Mouse (Mus musculus) mesoderm, embryonic 11.5 days (tissue): ENCODE results near the gene Sh2d1b1.
A peak's percentile ranks its signal among the peaks of the same experiment; 100 is the strongest.
"Not testable (repeated sequence)": the region's sequence is repeated elsewhere in the genome, so short reads cannot be mapped to it uniquely, and the experiment has no call there.

ENCODE experiments used
- DNase-seq: peaks from one replicate; pipeline ENCODE4 v3.0.0-alpha.2; 2012; ENCODE audit warnings: low read depth, low spot score

Sh2d1b1 gene

GRCm38 (mm10) chr1:170277016-170277415, at the start of gene Sh2d1b1:
Gene Sh2d1b1, plus strand, starts transcription at chr1:170277320.
- DNase-seq, result no peak

GRCm38 (mm10) chr1:170232688-170233087, 44.4 kb upstream of the Sh2d1b1 start, which contains the start of gene Sh2d1b2:
Gene Sh2d1b2, plus strand, starts transcription at chr1:170232749.
- not testable (repeated sequence) for DNase-seq

GRCm38 (mm10) chr1:170245016-170245415, 32.1 kb upstream of the Sh2d1b1 start:
- DNase-seq, result no peak

GRCm38 (mm10) chr1:170254893-170255559, 22.1 kb upstream of the Sh2d1b1 start:
- no peak for DNase-seq

GRCm38 (mm10) chr1:170255560-170255910, 21.6 kb upstream of the Sh2d1b1 start:
- DNase-seq, result peak; percentile 81

GRCm38 (mm10) chr1:170270281-170270680, 6.8 kb upstream of the Sh2d1b1 start:
- no peak for DNase-seq

- DNase-seq, result no peak
Observed at GRCm38 (mm10) chr1:170270696-170271095, 6.4 kb upstream of the Sh2d1b1 start.

GRCm38 (mm10) chr1:170273252-170273651, 3.9 kb upstream of the Sh2d1b1 start:
- no peak for DNase-seq

- DNase-seq, result no peak
Observed at GRCm38 (mm10) chr1:170282415-170283129, 5.5 kb downstream of the Sh2d1b1 start.

GRCm38 (mm10) chr1:170292239-170292951, 15.3 kb downstream of the Sh2d1b1 start:
- DNase-seq, result peak; percentile 70

GRCm38 (mm10) chr1:170293257-170293656, 16.1 kb downstream of the Sh2d1b1 start:
- DNase-seq, result no peak

- peak; percentile 5 for DNase-seq
Observed at GRCm38 (mm10) chr1:170294786-170295570, 17.9 kb downstream of the Sh2d1b1 start.

- no peak for DNase-seq
Observed at GRCm38 (mm10) chr1:170299496-170299895, 22.4 kb downstream of the Sh2d1b1 start.

- DNase-seq, result no peak
Observed at GRCm38 (mm10) chr1:170301686-170302085, 24.6 kb downstream of the Sh2d1b1 start.

GRCm38 (mm10) chr1:170302456-170302855, 25.3 kb downstream of the Sh2d1b1 start:
- DNase-seq, result no peak

- DNase-seq, result peak; percentile 12
Observed at GRCm38 (mm10) chr1:170303103-170303502, 26.0 kb downstream of the Sh2d1b1 start.

- DNase-seq, result no peak
Observed at GRCm38 (mm10) chr1:170305002-170305401, 27.9 kb downstream of the Sh2d1b1 start.

GRCm38 (mm10) chr1:170306232-170306631, 29.1 kb downstream of the Sh2d1b1 start, which contains the start of gene Gm7694:
Gene Gm7694, minus strand, starts transcription at chr1:170306332.
- DNase-seq, result no peak

GRCm38 (mm10) chr1:170308503-170308902, 31.4 kb downstream of the Sh2d1b1 start, which contains the start of gene Spata46:
Gene Spata46, plus strand, starts transcription at chr1:170308803.
- no peak for DNase-seq

- no peak for DNase-seq
Observed at GRCm38 (mm10) chr1:170311431-170311830, 34.3 kb downstream of the Sh2d1b1 start.

- no peak for DNase-seq
Observed at GRCm38 (mm10) chr1:170322046-170322445, 44.9 kb downstream of the Sh2d1b1 start.
